Mouse (Mus musculus) kidney, embryonic 16.5 days (tissue): ENCODE results near the gene A730049H05Rik. TPM values are rescaled to one million over a fixed set of nuclear protein-coding genes. Genes with fewer than 3 reads are reported as not detected.

ENCODE experiments used
- ATAC-seq: fragments of 200-750 bp; cut with Nextera tagmentation; 2 replicates; pipeline ENCODE4 v1.8.0; 2017; ENCODE audit warnings: moderate TSS enrichment; ENCODE audit not compliant: low FRiP score, low TSS enrichment
- H3K27ac ChIP-seq: fragments of 300-500 bp; sonication (generic); 2 replicates; pipeline ENCODE4 v1.5.1; 2014; ENCODE audit warnings: low read length
- H3K27me3 ChIP-seq: fragments of 300-500 bp; sonication (generic); 2 replicates; pipeline ENCODE4 v1.6.1; 2014; ENCODE audit warnings: low read length, control low read depth, mixed read lengths; ENCODE audit not compliant: insufficient read depth
- H3K36me3 ChIP-seq: fragments of 300-500 bp; sonication (generic); 2 replicates; pipeline ENCODE4 v1.6.1; 2014; ENCODE audit warnings: low read length, control low read depth, mixed read lengths; ENCODE audit not compliant: insufficient read depth
- H3K4me1 ChIP-seq: fragments of 300-500 bp; sonication (generic); 2 replicates; pipeline ENCODE4 v1.6.1; 2014; ENCODE audit warnings: low read length, control low read depth, mixed read lengths; ENCODE audit not compliant: insufficient read depth
- H3K4me2 ChIP-seq: fragments of 300-500 bp; sonication (generic); replicated peaks from 2 replicates; pipeline ENCODE4 v1.6.1; 2014; ENCODE audit warnings: low read depth, low read length
- H3K4me3 ChIP-seq: fragments of 300-500 bp; sonication (generic); 2 replicates; pipeline ENCODE4 v1.5.1; 2014; ENCODE audit warnings: mild to moderate bottlenecking, low read length
- H3K9ac ChIP-seq: fragments of 300-500 bp; sonication (generic); replicated peaks from 2 replicates; pipeline ENCODE4 v1.6.1; 2014; ENCODE audit warnings: low read length
- H3K9me3 ChIP-seq: fragments of 300-500 bp; sonication (generic); 2 replicates; pipeline ENCODE4 v1.6.1; 2016; ENCODE audit warnings: low read length, control low read depth
- whole genome bisulfite sequencing: fragments of 180-500 bp; shearing (Covaris S2); extraction: QIAGEN DNeasy Blood & Tissue Kit; methylation state at CpG from one replicate; pipeline ENCODE4 v1.1.7; 2014; 5-methylcytosine and 5-hydroxymethylcytosine counted together
- polyA plus RNA-seq: library from polyadenylated mRNA; unstranded; fragments of >200 nt; fragmentation: Nextera tagmentation; extraction: Ambion mirVana; gene quantifications from 2 replicates; pipeline ENCODE4 v1.2.1, GENCODE M21; 2015

The A730049H05Rik gene
- polyA plus RNA-seq, 1 experiment from 2014 or later = 2.3 TPM

GRCm38 (mm10) chr6:92823991-92824390 lies 7.7 kb downstream of the A730049H05Rik start:
- peaks cover 11% of the 10 kb centered on the region; the same call in 1 of the 2 replicates for H3K4me1 ChIP-seq
- no peak overlapping the region for H3K4me2 ChIP-seq
- H3K27ac ChIP-seq = no peak overlapping the region
- ATAC-seq = no peak
- no peak overlapping the region for H3K9ac ChIP-seq
- H3K36me3 ChIP-seq = peaks cover 3% of the 10 kb centered on the region; the same call in 1 of the 2 replicates
- H3K9me3 ChIP-seq = no peaks in the 10 kb centered on the region
- WGBS = 43% methylated on average over 7 of the region's 7 CpGs
- no peak overlapping the region for H3K4me3 ChIP-seq
- no peaks in the 10 kb centered on the region for H3K27me3 ChIP-seq

- no peak for ATAC-seq
- Histone ChIP-seq H3K36me3 (peaks cover 11% of the 10 kb centered on the region; the same call in 1 of the 2 replicates), H3K27ac (no peak overlapping the region; the same call in 1 of the 2 replicates), H3K4me1 (peaks cover 11% of the 10 kb centered on the region; the same call in 1 of the 2 replicates), H3K27me3 (no peaks in the 10 kb centered on the region), H3K9me3 (no peaks in the 10 kb centered on the region), H3K9ac (no peak overlapping the region), H3K4me3 (no peak overlapping the region), H3K4me2 (no peak overlapping the region)
- WGBS = 92% methylated on average over 5 of the region's 5 CpGs
Measured at GRCm38 (mm10) chr6:92826561-92826960, 10.3 kb downstream of the A730049H05Rik start.

GRCm38 (mm10) chr6:92827360-92827759 lies 11.1 kb downstream of the A730049H05Rik start:
- ATAC-seq = no peak
- Histone ChIP-seq H3K4me3 (no peak overlapping the region), H3K9me3 (no peaks in the 10 kb centered on the region), H3K36me3 (peaks cover 14% of the 10 kb centered on the region; the same call in 1 of the 2 replicates), H3K27me3 (no peaks in the 10 kb centered on the region), H3K4me2 (no peak overlapping the region), H3K9ac (no peak overlapping the region), H3K4me1 (peaks cover 11% of the 10 kb centered on the region; the same call in 1 of the 2 replicates), H3K27ac (peak overlapping the region; percentile 66)
- WGBS = 57% methylated on average over 5 of the region's 5 CpGs

- Histone ChIP-seq H3K36me3 (peaks cover 19% of the 10 kb centered on the region; the same call in 1 of the 2 replicates), H3K4me2 (no peak overlapping the region), H3K4me3 (no peak overlapping the region), H3K9ac (no peak overlapping the region), H3K4me1 (peaks cover 11% of the 10 kb centered on the region; the same call in 1 of the 2 replicates), H3K27ac (no peak overlapping the region), H3K9me3 (no peaks in the 10 kb centered on the region), H3K27me3 (no peaks in the 10 kb centered on the region)
- peak; percentile 75 for ATAC-seq
- 84% methylated on average over 2 of the region's 2 CpGs for WGBS
Measured at GRCm38 (mm10) chr6:92829148-92829547, 12.9 kb downstream of the A730049H05Rik start.

- Histone ChIP-seq H3K9me3 (no peaks in the 10 kb centered on the region), H3K27me3 (no peaks in the 10 kb centered on the region), H3K27ac (no peak overlapping the region), H3K4me2 (no peak overlapping the region), H3K4me1 (peaks cover 11% of the 10 kb centered on the region; the same call in 1 of the 2 replicates), H3K36me3 (peaks cover 19% of the 10 kb centered on the region; the same call in 1 of the 2 replicates), H3K9ac (no peak overlapping the region), H3K4me3 (no peak overlapping the region)
- 93% methylated on average over 2 of the region's 2 CpGs for WGBS
- no peak for ATAC-seq
Measured at GRCm38 (mm10) chr6:92831106-92831505, 14.8 kb downstream of the A730049H05Rik start.

GRCm38 (mm10) chr6:92842000-92842399 lies 25.7 kb downstream of the A730049H05Rik start:
- WGBS = 14% methylated on average over 2 of the region's 2 CpGs
- peak overlapping the region; percentile 39; the same call in 1 of the 2 replicates for H3K27ac ChIP-seq
- no peak for ATAC-seq
- H3K9ac ChIP-seq = no peak overlapping the region
- H3K27me3 ChIP-seq = no peaks in the 10 kb centered on the region
- no peak overlapping the region for H3K4me3 ChIP-seq
- H3K4me2 ChIP-seq = no peak overlapping the region
- H3K9me3 ChIP-seq = no peaks in the 10 kb centered on the region
- H3K36me3 ChIP-seq = peaks cover 8% of the 10 kb centered on the region; the same call in 1 of the 2 replicates
- no peaks in the 10 kb centered on the region for H3K4me1 ChIP-seq

GRCm38 (mm10) chr6:92843474-92843873 lies 27.2 kb downstream of the A730049H05Rik start:
- Histone ChIP-seq H3K36me3 (peaks cover 16% of the 10 kb centered on the region), H3K4me2 (no peak overlapping the region), H3K4me1 (no peaks in the 10 kb centered on the region), H3K27me3 (no peaks in the 10 kb centered on the region), H3K27ac (no peak overlapping the region), H3K9me3 (no peaks in the 10 kb centered on the region), H3K9ac (no peak overlapping the region), H3K4me3 (no peak overlapping the region)
- ATAC-seq = no peak
- WGBS = 79% methylated on average over 2 of the region's 2 CpGs

- WGBS = 88% methylated on average over 8 of the region's 8 CpGs
Measured at GRCm38 (mm10) chr6:92845898-92846297, 29.6 kb downstream of the A730049H05Rik start.

GRCm38 (mm10) chr6:92846614-92847013 lies 30.3 kb downstream of the A730049H05Rik start:
- Histone ChIP-seq H3K4me3 (no peak overlapping the region), H3K4me2 (no peak overlapping the region), H3K9me3 (no peaks in the 10 kb centered on the region), H3K36me3 (peaks cover 28% of the 10 kb centered on the region), H3K9ac (no peak overlapping the region), H3K4me1 (no peaks in the 10 kb centered on the region; the same call in 1 of the 2 replicates), H3K27ac (no peak overlapping the region), H3K27me3 (no peaks in the 10 kb centered on the region)
- no peak for ATAC-seq
- 55% methylated on average over 4 of the region's 4 CpGs for WGBS

More at GRCm38 (mm10) chr6:92845898-92846297, 29.6 kb downstream of the A730049H05Rik start:
- ATAC-seq = no peak
- no peak overlapping the region for H3K27ac ChIP-seq
- H3K36me3 ChIP-seq = peaks cover 28% of the 10 kb centered on the region
- no peak overlapping the region for H3K4me3 ChIP-seq
- H3K9ac ChIP-seq = no peak overlapping the region
- H3K4me1 ChIP-seq = no peaks in the 10 kb centered on the region
- no peaks in the 10 kb centered on the region for H3K9me3 ChIP-seq
- no peak overlapping the region for H3K4me2 ChIP-seq
- H3K27me3 ChIP-seq = no peaks in the 10 kb centered on the region

- H3K4me1 ChIP-seq = no peaks in the 10 kb centered on the region; the same call in 1 of the 2 replicates
- ATAC-seq = no peak
- no peak overlapping the region for H3K27ac ChIP-seq
- no peak overlapping the region for H3K4me3 ChIP-seq
- no peaks in the 10 kb centered on the region for H3K9me3 ChIP-seq
- no peak overlapping the region for H3K4me2 ChIP-seq
- H3K36me3 ChIP-seq = peaks cover 30% of the 10 kb centered on the region
- no peaks in the 10 kb centered on the region for H3K27me3 ChIP-seq
- WGBS = 90% methylated on average over 9 of the region's 9 CpGs
- no peak overlapping the region for H3K9ac ChIP-seq
Measured at GRCm38 (mm10) chr6:92849208-92849607, 32.9 kb downstream of the A730049H05Rik start.
